Mouse (Mus musculus): ENCODE measurements around the gene Herc6.

Gene Herc6

DNA sequence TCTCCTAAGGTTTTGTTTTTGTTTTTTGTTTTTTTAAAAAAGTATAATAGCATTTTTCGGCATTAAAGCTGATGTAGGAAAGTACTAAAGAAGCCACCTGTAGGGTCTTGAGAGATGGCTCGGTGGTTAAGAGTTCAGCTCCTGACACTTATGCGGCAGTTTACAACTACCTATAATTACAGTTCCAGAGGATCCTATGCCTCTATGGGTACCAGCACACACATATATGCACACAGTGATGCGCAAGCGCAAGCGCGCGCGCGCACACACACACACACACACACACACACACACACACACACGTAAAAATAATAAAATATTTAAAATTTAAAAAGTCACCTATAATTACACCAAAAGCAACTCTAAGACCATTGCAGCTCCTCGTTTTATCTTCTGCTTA lies 795 bp downstream of the Herc6 start:
- no peak for DNase-seq (ENCODE audit: low spot score)

- no peak for DNase-seq (ENCODE audit: low spot score)
Observed at GRCm38 (mm10) chr6:57582356-57582755, 1.6 kb downstream of the Herc6 start.

DNA sequence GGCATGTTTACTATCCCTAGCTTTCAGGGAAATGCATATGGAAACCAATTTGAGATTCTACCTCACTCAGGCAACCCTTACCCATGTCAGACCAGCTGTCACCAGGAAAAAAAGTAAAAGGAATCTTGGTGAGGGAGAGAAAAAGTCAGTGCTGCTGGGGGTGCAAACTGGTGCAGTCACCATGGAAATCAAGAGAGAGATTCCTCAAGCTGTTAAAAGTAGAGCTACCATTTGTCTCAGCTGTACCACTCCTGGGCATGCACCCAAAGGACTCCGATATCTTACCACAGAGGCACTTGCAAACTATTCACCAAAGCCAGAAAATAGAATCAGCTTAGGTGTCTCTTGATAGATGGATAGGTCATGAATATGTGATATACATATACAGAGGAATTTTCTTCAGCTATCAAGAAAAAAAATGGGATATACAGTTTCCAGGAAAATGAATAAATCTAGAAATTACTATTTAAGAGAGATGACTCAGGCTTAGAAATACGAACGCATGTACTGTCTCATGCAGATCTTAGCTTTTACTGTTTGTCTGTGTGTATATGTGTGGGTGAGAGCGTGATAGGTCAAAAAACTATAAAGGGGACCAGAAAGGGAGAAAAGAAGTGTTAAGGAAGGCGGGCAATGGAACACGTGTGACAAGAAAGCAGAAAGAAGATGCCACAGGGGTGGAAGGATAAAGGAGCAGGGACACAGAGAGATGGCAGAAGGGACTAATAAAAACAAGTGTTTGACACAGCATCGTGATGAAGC lies 24.9 kb downstream of the Herc6 start:
- no peak for DNase-seq (ENCODE audit: low spot score)

- DNase-seq (ENCODE audit: low spot score): no peak
Observed at GRCm38 (mm10) chr6:57607999-57608398, 27.2 kb downstream of the Herc6 start.

DNA sequence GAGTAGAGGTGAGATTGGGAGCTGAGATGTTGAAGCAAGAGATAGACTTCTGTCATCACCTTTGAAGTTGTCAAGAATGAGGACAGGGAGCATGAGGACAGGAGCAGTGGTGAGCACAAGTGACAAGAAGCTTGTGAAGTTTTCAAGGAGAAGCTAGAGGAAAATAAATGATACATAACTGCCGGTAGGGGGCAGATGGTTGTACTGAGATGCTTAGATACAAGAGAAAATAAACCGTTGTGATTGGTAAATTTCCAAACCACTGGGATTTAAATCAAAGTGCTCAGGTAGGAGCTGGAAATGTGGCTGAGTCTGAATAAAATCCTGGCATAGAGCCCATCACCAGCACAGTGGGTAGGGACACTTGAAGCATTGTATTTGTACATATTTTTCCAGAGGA lies 28.8 kb downstream of the Herc6 start:
- no peak for DNase-seq (ENCODE audit: low spot score)

- DNase-seq (ENCODE audit: low spot score): no peak
Observed at GRCm38 (mm10) chr6:57615788-57616187, 35.0 kb downstream of the Herc6 start.

- no peak for DNase-seq (ENCODE audit: low spot score)
Observed at GRCm38 (mm10) chr6:57639531-57639930, 58.7 kb downstream of the Herc6 start.

GRCm38 (mm10) chr6:57641789-57642188 lies 61.0 kb downstream of the Herc6 start:
- DNase-seq (ENCODE audit: low spot score): peak; percentile 43

DNA sequence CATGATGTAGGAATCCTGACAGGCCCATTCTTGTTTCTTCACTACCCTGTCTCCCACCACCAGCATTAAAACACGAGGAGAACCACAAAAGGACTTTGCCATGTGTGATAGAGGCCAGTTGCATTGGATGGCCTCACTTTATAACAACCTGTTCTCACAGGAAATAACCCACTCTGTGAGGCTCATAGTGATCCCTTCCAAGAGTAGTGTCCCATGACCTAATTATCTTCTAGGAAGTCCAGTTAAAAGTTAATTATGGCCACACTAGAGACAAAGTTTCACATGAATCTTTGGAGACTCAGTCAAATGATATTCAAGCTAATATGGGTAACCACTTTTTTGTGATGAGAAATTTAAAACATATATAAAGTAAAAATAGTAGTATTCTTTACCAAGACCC lies 66.5 kb downstream of the Herc6 start:
- no peak for DNase-seq (ENCODE audit: low spot score)

DNA sequence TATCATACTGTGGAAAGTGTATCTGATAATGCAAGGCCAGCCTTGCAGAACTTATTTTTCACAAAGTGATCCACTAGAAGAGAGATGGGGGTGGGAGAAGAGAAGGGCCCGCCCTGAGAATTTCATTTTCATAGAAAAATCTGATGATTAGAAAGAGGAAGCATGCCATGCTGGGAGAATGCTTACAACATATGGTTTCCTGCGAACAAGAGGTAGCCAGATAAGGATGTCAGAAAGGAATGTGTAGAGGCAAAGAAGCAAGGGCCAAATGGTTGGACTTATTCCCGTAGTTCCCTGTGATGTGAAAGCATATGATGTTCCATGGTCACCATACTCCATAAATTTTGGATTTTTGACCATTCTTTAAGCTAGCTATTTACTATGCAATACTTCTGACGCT lies 80.5 kb downstream of the Herc6 start:
- DNase-seq (ENCODE audit: low spot score): no peak

DNA sequence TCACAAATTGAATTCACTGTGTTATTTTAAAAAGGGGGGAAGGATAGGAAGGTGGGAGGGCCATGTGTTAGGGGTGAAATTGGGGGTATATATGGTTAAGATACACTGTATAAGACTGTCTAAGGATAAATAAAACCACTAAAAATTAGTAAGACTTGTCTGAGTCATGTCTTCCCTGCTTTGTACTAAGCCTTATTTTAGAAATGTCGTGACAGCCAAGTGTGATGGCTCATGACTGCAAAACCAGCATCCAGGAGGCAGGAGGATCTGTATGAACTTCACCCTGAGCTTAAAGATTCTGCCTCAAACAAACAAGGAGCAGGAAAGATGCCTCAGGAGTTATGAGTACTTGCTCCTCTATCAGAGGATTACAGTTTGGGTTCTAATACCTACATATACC lies 103.4 kb downstream of the Herc6 start:
- DNase-seq (ENCODE audit: low spot score): no peak

- DNase-seq (ENCODE audit: low spot score): peak; percentile 59
Observed at GRCm38 (mm10) chr6:57691467-57692261, 110.9 kb downstream of the Herc6 start, which contains the start of gene Pyurf. Gene Pyurf (minus strand): TSS chr6:57692078.

DNA sequence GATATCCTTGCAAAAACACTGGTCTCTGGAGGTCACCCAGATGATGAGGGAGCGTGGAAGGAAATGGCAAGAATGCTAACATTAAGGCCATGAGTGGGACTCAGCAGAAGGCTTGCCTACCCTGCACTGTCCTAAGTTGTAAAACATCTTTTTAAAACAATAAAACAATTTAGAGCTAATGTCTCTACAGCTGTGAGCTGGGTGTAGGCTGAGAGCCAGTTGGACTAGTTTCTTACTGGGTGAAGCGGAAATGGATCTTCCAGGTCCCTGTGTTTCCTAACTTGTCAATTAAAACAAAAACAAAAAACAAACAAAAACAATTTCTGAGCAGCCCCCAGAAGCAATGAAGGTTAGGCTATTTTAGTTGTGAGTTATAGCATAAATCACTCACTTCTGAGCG lies 112.3 kb downstream of the Herc6 start:
- DNase-seq (ENCODE audit: low spot score): no peak

- no peak for DNase-seq (ENCODE audit: low spot score)
Observed at GRCm38 (mm10) chr6:57701686-57702085, 120.9 kb downstream of the Herc6 start.

- peak; percentile 29 for DNase-seq (ENCODE audit: low spot score)
Observed at GRCm38 (mm10) chr6:57702376-57702742, 121.6 kb downstream of the Herc6 start, which contains the start of gene Lancl2. Gene Lancl2 (plus strand): TSS chr6:57702540.

DNA sequence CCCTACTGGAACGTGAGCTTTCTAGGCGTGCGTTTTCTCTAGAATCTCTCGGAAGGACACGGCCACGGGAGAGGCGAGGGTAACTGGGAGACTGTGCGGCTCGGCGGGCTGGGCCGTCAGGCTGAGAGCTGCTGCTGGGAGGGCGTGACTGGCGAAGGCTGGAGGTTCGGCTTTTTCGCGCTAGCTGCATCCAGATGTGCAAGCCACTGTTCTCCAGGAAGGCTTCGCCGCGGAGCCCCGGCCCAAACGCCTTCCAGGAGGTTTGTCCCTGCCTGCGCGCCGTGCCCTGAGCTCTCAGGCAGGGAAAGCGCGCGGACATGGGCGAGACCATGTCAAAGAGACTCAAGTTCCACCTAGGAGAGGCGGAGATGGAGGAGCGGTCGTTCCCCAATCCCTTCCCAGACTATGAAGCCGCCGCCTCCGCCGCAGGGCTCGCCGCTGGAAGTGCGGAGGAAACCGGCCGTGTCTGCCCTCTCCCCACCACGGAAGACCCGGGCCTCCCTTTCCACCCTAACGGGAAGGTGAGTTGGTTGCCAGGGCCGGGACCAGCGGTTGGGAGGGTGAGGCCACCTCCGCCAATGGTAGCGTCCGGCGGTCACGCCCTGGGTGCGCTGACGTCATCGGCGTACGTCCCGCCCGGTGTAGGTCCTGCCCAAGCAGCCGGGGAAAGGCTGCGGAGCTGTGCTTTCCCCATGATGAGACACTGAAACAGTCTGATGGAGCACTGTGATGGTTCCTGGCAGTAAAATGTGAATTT lies 122.1 kb downstream of the Herc6 start:
- peak; percentile 84 for DNase-seq (ENCODE audit: low spot score)

DNA sequence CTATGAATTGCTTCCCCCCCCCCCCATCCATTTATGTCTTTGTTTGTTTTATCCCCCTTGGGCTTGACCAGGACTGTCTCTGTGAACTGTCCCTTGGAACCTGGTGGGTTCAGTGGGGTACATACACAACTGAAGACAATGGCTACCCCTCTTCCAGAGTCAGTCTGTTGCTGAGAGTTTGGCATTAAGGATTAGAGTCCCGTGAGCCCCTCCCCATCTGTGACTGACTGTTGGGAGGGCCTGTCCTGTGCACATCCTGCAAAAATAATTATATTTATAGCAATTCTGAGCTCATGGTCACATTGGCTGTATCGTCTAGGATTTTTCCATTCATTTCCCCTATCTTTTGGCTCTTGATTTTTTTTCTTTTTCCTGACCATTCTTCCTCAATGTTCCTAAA lies 122.9 kb downstream of the Herc6 start:
- no peak for DNase-seq (ENCODE audit: low spot score)

GRCm38 (mm10) chr6:57706721-57707120 lies 125.9 kb downstream of the Herc6 start:
- no peak for DNase-seq (ENCODE audit: low spot score)

DNA sequence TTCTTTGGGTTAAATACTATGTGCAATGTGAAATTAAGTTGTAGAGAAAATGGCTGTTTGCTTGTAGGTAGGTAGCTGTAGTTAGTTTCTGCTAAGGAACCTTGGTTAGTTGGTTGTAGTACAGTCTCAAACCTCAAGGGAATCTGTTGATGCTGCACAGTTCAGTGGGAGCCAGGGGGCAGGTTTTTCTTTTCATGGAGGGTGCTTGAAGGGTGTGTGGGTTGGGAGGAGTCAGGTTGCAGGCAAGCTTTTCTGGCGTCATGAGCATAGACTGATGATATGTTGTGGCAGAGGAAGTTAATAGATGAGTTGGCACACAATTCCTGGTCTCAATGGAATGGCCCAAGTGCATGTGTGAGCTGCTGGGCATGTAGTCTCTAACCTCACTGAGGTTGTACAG lies 130.9 kb downstream of the Herc6 start:
- DNase-seq (ENCODE audit: low spot score): no peak
